Mouse (Mus musculus): ENCODE data around the gene Tmem258.
"Not testable (repeated sequence)": the region's sequence is repeated elsewhere in the genome, so short reads cannot be mapped to it uniquely, and the experiment has no call there.

Tmem258 gene

GRCm38 (mm10) chr19:10203848-10204615 lies at the start of gene Tmem258, which contains the start of gene Fen1:
Tmem258 (plus strand) TSS chr19:10204014.
Fen1 (minus strand) TSS chr19:10204169.
- DNase-seq (ENCODE audit: low read depth, low spot score), result peak; percentile 95

- peak; percentile 56 for DNase-seq (ENCODE audit: low read depth, low spot score)
Measured at GRCm38 (mm10) chr19:10157725-10158124, 46.1 kb upstream of the Tmem258 start.

GRCm38 (mm10) chr19:10163896-10164295 lies 39.9 kb upstream of the Tmem258 start:
- DNase-seq (ENCODE audit: low read depth, low spot score), result peak; percentile 16

- DNase-seq (ENCODE audit: low read depth, low spot score), result not testable (repeated sequence)
Measured at GRCm38 (mm10) chr19:10165928-10166327, 37.9 kb upstream of the Tmem258 start.

GRCm38 (mm10) chr19:10167112-10167511 lies 36.7 kb upstream of the Tmem258 start:
- no peak for DNase-seq (ENCODE audit: low read depth, low spot score)

DNA sequence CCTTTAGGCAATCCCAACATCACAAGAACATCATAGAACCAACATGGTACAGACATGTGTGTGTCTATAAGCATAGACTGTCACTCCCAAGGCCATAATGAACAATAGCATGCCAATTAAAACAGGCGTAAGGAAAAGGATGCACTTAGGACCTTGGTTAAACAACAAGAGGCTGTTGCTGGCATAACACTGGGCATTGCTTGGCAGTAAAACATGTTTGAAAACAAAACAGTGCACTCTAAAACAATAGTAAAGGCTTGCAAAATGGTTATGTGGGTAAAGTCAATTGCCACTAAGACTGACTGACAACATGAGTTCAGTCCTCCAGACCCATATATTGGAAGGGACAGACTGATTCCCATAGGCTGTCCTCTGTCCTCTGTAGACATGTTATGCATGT lies 35.9 kb upstream of the Tmem258 start:
- DNase-seq (ENCODE audit: low read depth, low spot score), result no peak

GRCm38 (mm10) chr19:10168441-10168840 lies 35.4 kb upstream of the Tmem258 start:
- DNase-seq (ENCODE audit: low read depth, low spot score), result no peak

GRCm38 (mm10) chr19:10169179-10169578 lies 34.6 kb upstream of the Tmem258 start:
- no peak for DNase-seq (ENCODE audit: low read depth, low spot score)

DNA sequence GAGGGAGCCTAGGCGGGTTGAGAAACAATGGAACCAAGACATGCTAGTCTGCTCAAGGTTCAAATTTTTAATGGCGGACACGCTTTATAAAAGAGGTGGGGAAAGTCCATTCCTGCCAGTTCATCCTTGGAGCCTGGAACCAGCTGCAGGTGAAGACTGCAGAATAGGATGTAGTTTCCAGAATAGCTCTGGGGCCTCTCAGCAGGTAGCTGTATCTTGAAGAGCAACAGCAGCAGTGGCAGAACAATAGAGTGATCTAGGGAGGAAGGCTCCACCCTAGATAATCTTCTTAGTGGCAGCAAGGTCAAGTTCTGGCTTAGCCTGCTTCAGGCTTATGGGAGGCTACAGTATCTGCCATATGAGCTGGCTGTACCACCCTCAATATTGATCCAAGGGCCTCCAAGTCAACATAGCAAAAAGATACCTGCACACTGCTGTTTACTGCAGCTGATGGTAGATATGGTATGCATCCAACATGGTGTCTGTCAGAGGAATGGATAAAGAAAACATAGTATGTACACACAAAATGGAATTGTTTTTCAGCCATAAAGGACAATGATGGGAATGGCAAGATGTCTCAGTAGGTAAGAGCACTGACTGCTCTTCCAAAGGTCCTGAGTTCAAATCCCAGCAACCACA lies 34.0 kb upstream of the Tmem258 start:
- not testable (repeated sequence) for DNase-seq (ENCODE audit: low read depth, low spot score)

DNA sequence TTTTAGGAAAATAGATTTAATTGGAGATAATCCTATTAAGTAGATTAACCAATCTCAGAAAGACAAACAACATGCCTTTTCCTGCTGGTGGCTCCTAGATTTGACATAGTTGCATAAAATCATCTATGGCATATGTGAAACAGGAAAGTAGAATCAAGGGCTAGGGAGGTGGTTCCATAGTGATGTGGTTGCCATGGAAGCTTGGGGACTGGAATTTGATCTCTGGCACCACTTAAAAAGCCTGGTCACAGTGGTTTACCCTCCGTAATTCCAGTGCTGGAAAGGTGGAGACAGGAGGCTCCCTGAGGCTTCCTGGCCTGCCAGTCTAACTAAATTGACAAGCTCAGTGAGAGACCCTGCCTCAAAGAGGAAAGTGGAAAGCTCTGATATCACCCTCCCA lies 33.3 kb upstream of the Tmem258 start:
- DNase-seq (ENCODE audit: low read depth, low spot score), result no peak

DNA sequence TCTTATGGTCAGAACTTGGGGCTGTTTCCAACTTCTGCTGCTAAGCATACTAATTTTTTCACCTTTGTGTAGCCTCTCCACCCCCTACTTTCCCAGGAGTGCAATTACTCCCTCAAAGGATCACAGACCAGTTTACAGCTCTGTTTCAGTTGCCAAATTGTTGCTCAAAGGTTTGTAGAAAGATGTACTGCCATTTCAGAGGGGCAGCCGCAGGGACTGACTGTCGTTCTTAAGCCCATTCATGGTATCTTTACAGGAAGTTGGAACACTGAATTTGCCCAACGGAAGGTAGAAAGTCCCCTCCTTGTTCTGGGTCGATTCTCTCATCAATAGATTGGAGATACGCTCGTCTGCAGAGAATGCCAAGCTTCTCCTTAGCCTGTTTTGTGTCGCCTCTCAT lies 32.5 kb upstream of the Tmem258 start:
- no peak for DNase-seq (ENCODE audit: low read depth, low spot score)

GRCm38 (mm10) chr19:10171846-10172245 lies 32.0 kb upstream of the Tmem258 start:
- peak; percentile 83 for DNase-seq (ENCODE audit: low read depth, low spot score)

GRCm38 (mm10) chr19:10173116-10173718 lies 30.6 kb upstream of the Tmem258 start:
- DNase-seq (ENCODE audit: low read depth, low spot score), result no peak

- no peak for DNase-seq (ENCODE audit: low read depth, low spot score)
Measured at GRCm38 (mm10) chr19:10173844-10174539, 29.8 kb upstream of the Tmem258 start.

DNA sequence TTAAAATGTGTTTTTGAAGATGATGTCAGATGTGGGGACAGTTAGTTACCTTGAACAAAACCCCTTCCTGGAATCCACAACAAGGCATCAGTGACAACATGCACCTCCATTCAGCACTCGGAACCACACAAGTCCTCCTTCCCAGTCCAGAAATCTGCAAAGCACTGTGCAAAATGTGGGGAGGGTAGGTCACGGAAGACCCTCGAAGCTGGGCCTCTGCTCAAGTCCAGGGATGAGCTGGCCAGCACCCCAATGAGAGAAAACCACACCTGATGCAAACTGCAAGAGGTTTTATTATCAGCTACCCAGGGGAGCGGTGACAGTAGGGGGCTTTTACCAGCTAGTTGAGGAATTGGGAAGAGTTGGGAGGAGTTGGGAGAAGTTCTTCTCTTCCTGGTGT lies 28.9 kb upstream of the Tmem258 start:
- no peak for DNase-seq (ENCODE audit: low read depth, low spot score)

GRCm38 (mm10) chr19:10176477-10176876 lies 27.3 kb upstream of the Tmem258 start:
- no peak for DNase-seq (ENCODE audit: low read depth, low spot score)

GRCm38 (mm10) chr19:10176941-10177372 lies 26.9 kb upstream of the Tmem258 start:
- DNase-seq (ENCODE audit: low read depth, low spot score), result no peak

DNA sequence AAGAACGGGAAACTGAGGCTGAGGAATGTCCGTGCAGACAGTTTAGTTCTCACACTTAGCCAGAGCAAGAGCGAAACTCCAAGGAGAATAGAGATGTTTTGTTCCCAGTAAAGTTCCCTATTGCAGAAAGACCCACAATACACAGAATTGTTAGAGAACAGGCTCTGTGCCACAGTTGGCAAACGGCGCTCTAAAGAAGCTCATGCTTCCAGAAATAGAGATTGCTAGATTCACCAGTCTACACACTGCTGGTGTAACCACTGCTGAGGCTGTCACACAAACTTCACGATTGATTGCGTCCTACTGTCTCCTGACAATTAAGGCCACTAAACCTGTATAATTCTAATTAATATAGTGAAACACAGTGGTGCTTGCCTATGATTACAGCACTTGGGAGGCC lies 22.6 kb upstream of the Tmem258 start:
- DNase-seq (ENCODE audit: low read depth, low spot score), result peak; percentile 86

GRCm38 (mm10) chr19:10182142-10182541 lies 21.7 kb upstream of the Tmem258 start:
- peak; percentile 67 for DNase-seq (ENCODE audit: low read depth, low spot score)

DNA sequence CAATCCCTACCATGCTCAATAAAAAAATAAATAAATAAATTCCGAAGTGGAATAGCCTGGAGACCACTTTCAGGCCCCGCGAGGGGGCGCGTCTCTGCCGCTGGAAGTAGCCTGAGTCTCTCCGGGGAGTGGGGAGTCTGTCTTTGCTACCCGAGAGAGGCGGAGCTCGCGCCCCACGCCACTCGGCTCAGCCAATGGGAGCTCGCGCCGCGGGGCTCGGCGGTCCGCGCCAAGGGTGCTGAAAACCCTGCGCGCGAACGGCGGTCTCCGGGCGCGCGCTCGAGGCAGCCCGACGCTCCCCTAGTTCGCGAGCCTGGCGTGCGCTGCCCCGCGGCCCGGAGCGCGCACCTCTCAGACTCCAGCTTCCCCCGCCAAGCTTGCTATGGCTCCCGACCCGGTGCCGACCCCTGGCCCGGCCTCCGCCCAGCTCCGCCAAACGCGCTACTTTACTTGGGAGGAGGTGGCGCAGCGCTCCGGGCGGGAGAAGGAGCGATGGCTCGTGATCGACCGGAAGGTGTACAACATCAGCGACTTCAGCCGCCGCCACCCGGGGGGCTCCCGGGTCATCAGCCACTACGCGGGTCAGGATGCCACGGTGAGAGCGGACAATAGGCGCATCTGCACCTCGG lies 21.0 kb upstream of the Tmem258 start, which contains the start of gene Fads1:
Gene Fads1, plus strand, starts transcription at position 219 of the 629 bp plus-strand sequence.
- DNase-seq (ENCODE audit: low read depth, low spot score), result peak; percentile 98

DNA sequence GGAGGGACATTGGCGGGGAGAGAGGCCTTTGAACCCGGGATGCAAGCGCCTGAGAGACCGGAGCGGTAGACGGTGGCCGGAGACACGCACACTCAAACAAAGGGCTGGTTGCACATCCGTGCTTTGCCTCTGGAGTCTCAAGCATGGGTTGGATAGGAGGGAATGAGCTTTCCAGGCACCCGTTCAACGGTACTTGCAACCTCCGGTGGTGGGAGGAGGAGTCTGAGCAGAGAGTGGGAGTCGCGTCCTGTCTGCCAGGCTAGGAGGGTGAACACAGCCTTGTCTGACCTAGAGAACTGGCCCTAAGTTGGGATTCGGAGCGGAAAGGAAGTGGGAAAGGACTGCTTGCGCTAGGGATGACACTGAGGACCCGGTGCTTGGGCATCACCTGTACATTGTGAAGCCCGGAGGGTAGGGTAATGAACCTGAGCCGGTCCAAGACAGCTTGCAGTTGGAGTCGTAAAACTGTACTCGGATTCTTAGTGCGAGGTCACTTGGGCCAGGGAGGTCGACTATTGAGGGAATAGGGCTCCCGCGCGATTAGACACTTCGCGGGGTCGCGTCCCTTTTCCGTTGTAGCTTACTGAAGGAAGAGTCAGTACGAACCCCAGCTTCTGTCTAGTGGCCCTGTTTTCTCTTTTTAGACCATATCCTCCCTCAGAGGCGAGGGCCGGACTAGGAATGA lies 20.4 kb upstream of the Tmem258 start:
- DNase-seq (ENCODE audit: low read depth, low spot score), result peak; percentile 97
